Mouse (Mus musculus): ENCODE measurements at regions not wholly inside any gene's neighbourhood (a gene's known extent, or its start where the extent isn't known, plus 50 kb on each side); places are given as distances from the start of the nearest gene placed in this dataset.

DNA sequence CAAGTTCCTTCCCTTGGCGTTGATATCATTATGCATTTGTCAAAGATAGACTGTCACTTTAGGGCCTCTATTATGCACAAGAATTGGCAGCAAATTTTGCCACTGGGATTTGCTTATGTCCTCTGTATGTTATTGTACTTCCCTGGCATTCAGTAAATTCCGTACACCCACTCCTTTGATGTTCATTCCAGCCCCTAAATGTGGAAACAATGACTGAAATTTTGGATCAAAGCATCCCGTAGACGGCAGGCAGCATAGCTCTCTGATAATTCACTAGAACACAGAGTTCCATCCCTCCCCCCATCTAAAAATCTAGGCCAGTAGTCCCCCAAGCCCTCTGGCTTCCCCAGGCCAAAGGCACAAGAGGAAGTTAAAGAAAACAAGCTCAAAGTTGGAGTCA, 347.9 kb upstream of the Hnrnpa3 start:
- no peak for DNase-seq (ENCODE audit: low spot score in 2 of 2)

DNA sequence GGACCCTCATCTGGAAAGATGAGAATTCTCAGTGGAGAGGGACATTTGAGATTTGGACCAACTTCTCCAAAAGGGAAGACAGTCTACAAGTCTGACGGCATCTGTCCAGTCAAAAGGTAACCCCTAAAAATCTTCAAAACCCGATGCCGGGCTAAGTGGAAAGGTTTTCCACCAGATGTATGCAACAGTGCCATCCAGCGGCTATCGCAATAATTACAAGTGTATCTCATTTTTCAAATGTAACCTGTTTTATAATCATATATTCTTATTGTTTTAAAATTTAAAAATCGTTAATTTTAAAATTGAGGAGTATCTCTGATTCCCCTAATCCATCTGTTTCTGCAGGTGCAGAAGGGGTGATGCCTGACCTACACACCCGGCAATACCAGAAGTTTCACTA, 346.8 kb upstream of the Hnrnpa3 start:
- DNase-seq (ENCODE audit: low spot score in 2 of 2) = peak; percentile 35 to 67

- no peak for DNase-seq (ENCODE audit: low spot score in 2 of 2)
Observed at GRCm38 (mm10) chr2:75315341-75315740, 343.7 kb upstream of the Hnrnpa3 start.

GRCm38 (mm10) chr2:75318190-75318589, 340.9 kb upstream of the Hnrnpa3 start:
- DNase-seq (ENCODE audit: low spot score in 2 of 2) = no peak

DNA sequence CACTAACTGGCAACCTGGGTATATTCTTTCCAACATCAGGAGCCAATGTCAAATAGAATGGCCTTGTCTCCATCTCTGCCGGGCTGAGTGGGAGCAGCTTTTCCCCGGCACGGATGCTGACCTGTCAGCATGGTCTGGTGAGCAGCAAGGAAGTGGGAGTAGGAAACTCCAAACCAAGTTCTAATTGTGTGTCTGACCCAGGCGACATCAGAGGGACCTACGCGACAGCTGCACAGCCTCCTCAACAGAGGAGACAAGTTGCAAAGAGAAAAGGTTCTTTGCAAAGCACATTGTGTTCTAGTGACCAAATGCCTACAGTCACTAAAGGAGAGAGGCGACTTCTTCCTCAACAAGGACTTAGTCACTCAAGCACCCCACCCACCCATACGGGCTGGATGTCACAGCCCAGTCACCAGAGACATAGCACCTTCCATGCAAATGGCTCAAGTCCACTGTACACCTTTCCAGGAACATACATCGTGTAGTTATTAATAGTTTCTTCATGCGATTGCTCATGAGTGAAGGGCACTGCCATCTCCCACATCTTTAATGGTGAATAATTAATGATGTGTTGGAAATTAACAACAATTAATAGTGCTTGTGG, 334.8 kb upstream of the Hnrnpa3 start:
- DNase-seq (ENCODE audit: low spot score in 2 of 2) = no peak

DNA sequence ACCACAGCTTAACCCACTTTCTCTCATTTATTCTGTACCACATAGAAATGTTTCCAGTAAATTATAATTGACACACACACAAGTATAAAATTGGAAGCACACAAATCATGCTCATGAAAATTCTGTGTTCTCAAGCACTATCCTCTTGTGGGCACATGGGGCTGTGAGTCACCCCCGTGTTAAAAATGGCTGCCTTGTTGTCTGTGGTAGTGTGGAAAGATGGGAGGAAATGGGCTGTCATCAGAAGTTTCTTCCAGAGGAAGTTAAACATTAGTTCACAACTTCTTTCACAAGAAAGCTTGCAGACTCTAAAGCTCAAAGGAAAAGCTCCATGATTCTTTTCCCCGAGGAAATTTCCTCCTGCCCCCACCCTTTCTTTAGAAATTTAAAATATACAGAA, 329.5 kb upstream of the Hnrnpa3 start:
- DNase-seq (ENCODE audit: low spot score in 2 of 2) = no peak

DNA sequence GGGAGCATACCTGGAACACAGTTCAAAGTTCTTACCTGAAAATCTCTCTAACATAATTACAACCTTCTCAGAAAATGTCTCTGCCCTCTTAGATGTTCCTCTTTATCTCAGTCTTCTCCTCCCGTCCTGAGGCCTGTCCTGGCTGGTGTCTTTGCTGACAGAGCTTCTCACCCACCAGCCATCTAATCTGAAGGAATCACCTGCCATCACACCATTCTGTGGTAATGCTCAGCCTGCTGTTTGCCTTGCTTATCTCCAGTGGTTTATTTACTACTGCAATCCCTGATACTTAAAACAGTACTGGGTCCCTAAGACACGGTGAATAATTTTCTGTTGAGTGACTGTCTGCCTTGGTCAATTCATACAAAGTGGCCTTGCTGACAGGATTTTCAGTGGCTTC, 317.8 kb upstream of the Hnrnpa3 start:
- DNase-seq (ENCODE audit: low spot score in 2 of 2) = no peak

GRCm38 (mm10) chr2:75341726-75342280, 317.3 kb upstream of the Hnrnpa3 start:
- DNase-seq (ENCODE audit: low spot score in 2 of 2) = no peak

DNA sequence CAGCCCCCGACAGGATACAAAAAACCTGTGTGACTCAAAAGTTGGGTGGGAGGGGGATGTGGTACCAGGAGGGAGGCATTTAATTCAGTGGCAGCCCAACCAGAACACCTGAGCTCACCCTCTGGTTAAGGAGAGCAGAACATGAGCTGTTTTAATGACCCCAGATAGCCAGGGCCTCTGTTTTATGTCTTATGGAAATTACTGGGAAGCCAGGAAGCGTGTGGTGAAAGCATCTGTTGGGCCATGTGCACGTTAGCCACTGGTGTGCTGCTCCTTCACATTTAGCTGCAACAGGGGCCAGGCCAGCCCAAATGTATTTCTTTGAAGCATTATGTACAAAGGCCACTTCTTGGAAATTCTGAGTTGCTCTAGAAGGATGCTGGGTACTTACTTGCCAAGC, 308.2 kb upstream of the Hnrnpa3 start:
- no peak for DNase-seq (ENCODE audit: low spot score in 2 of 2)

DNA sequence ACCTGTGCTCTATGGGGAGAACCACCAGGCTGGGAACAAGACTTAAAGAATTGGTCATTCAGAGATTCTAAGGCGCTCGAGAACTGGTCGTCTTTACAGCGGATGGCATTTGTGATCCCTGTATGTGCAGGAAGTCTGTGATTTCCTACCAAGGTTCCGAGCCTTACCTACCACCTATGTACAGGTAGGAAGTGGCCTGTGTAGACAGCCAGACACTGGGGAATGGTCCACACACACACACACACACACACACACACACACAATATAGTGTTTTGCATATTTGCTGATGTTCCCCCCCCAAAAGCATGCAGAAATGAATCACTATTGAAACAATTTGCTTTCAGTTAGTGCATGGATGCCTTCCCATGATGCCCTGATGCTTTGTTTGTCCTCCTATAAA, 307.1 kb upstream of the Hnrnpa3 start:
- DNase-seq (ENCODE audit: low spot score in 2 of 2) = no peak

GRCm38 (mm10) chr2:75352564-75352963, 306.5 kb upstream of the Hnrnpa3 start:
- no peak for DNase-seq (ENCODE audit: low spot score in 2 of 2)

GRCm38 (mm10) chr2:75356691-75357375, 302.2 kb upstream of the Hnrnpa3 start:
- no peak for DNase-seq (ENCODE audit: low spot score in 2 of 2)

DNA sequence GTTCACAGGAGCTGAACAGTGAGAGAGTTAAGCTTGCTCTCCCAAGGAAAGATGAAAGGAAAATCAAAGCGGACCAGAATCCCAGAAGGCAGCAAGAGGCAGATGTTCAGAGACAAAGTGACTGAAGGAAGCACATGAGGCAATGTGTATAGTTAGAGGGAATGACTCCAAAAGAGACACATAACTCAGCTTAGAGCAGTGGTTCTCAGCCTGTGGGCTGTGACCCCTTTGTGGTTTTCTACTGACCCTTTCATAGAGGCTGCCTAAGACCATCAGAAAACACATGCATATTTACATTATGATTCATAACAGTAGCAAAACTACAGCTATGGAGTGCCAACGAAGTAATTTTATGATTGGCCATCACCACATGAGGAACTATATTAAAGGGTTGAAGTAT, 301.5 kb upstream of the Hnrnpa3 start:
- no peak for DNase-seq (ENCODE audit: low spot score in 2 of 2)

DNA sequence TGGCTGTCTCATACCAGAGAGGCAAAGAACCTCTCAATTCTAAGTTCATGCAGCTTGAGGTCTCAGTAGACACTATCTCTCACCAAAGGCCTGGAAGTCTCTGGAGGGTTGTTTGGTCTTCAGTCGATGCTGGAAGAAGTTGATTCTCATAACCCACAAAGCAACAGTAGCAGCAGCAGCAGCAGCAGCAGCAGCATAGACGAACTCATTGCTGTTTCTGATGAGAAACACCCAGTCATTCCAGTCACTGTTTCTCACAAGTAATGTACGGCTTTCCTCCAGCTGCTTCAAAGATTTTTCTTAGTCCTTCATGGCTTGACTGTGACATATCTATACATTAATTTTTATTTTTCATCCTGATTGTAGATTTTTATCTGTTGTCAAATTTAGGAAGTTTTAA, 298.1 kb upstream of the Hnrnpa3 start:
- no peak for DNase-seq (ENCODE audit: low spot score in 2 of 2)

GRCm38 (mm10) chr2:75376666-75377065, 282.4 kb upstream of the Hnrnpa3 start:
- no peak for DNase-seq (ENCODE audit: low spot score in 2 of 2)

GRCm38 (mm10) chr2:75385551-75386263, 273.4 kb upstream of the Hnrnpa3 start:
- DNase-seq (ENCODE audit: low spot score in 2 of 2) = no peak

GRCm38 (mm10) chr2:75386636-75387035, 272.4 kb upstream of the Hnrnpa3 start:
- DNase-seq (ENCODE audit: low spot score in 2 of 2) = no peak

DNA sequence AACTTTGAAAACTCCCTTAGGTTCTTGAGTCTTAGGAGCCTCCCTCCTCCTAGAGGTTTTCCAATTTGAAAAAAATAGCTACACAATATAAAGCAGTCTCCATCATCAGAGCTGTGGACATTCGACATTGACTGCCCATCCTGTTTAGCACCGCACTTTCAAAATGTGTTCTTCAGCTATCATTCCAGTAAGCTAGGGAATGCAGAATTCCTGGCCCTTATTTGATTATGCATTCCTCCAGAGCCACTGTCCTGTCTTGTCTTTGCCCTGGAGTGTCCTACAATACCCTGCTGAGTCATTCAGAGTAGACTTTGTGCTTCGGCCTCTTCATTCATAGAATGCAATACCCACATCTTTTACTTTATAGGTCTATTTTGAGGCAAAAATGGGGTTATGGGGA, 267.0 kb upstream of the Hnrnpa3 start:
- no peak for DNase-seq (ENCODE audit: low spot score in 2 of 2)

DNA sequence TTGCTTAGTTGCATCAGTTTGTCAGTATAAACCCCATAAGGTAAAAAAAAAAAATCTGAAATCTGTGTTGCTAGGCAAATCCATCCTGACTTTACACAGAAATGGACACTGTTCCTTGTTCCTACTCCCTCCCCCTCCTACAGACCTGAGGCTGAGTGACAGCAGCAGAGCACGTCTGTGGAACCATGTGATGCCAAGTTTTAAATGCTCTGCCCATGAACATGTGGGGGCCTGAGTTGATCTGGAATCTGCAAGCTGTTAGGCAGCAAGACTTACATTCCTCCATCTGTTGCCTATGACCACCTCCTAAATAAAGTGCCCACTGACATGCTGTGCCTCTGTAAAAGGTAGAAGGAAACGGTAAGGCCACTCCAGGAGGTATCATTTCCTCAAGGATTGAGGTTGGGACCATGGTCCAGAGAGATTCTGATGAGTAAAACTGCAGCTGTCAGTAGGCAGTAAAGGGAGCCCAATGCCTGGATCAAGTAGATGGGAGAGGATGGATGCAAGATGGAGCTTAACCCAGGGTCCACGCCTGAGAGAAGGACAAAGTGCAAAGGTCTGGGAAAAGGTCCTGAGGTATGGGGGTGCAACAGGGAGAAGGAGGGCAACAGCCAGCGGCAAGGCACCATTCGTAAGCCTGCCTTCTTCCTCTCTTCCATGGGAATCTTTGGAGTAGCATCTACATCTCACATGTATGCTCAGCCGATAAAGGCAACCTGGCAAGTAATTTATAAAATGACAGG, 264.0 kb upstream of the Hnrnpa3 start:
- DNase-seq (ENCODE audit: low spot score in 2 of 2) = no peak

GRCm38 (mm10) chr2:75396016-75396415, 263.0 kb upstream of the Hnrnpa3 start:
- DNase-seq (ENCODE audit: low spot score in 2 of 2) = no peak

DNA sequence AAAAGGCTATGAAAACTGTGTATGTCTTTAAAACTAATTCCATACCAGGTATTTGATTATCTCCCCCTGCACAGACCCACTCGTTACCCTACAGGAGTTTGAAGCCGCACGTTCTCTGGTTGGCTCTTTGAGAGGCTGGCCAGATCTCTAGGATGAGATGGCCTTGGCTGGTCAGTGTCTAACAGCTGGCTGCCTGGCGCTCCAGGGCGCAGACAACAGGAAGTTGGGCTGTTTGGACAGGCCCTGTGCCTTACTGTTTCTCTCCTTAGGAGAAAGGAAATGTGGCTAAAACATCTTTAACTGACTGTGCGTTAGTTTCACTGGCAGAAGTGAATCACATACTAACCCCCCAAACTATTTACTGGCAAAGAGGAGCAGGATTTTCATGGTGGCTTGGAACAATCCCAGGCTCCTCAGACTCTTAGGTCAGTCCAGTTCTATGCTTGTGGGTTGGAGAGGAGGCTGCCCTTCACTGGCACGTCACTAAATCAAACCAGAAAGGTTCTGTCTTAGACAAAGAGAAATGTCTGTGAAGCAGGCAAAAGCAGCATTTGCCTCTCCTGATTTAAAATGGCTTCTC, 258.7 kb upstream of the Hnrnpa3 start:
- DNase-seq (ENCODE audit: low spot score in 2 of 2) = no peak

Data from left cerebral cortex, adult 18-20 months (tissue).